Mouse (Mus musculus): ENCODE results near the gene Zkscan7.

DNA sequence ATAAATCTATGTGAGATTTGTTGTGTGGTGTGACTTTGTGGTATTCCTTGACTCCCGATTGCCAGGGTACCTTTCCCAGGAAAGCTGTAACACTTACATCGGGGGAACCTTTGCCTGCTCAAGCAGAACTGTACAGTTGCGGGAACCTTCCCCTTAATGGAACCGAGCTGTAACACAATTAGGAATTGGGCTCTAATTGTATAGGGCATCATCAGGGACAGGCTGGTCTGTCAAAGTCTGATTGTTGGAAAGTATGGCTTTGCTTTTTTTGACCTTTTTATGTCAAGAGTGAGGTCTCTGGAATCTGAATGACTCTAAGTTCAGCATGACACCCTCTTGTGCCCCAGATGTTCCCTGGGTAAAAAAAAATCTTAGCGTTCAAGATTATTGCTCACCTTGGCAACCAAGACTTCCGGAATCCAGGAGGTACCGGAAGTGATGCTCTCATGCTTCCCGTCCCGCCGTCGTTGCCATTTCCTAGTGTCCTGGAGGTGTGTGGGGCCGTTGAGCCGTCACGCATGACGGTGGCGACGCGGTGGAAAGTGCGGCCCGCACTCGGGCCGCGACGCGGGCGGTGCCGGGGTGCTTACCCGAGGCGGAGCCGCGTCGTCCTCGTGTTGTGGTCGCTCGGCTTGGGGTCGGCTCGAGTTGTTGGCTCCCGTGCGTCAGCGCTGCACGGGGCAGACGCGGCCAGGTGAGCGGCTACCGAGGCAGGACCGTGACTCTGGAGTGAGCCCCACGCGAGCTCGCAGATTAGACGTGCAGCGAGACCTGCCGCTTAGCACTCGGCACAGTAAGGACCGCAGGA lies 1.1 kb downstream of the Zkscan7 start:
- peak; percentile 98 for TF ChIP-seq POLR2A (IDR thresholded peaks at IDR 0.05; ENCODE audit: control insufficient read depth, low read depth, low read length)
- no peak for TF ChIP-seq CTCF (IDR thresholded peaks at IDR 0.05; ENCODE audit: control insufficient read depth, insufficient read depth, insufficient replicate concordance, low read depth, low read length)
